Mouse (Mus musculus): Measurements from ENCODE around the gene Pbp2. TPM values are rescaled to one million over a fixed set of nuclear protein-coding genes. Genes with fewer than 3 reads are reported as not detected.

Gene Pbp2
- polyA plus RNA-seq, 1 experiment from 2014 or later = not detected

DNA sequence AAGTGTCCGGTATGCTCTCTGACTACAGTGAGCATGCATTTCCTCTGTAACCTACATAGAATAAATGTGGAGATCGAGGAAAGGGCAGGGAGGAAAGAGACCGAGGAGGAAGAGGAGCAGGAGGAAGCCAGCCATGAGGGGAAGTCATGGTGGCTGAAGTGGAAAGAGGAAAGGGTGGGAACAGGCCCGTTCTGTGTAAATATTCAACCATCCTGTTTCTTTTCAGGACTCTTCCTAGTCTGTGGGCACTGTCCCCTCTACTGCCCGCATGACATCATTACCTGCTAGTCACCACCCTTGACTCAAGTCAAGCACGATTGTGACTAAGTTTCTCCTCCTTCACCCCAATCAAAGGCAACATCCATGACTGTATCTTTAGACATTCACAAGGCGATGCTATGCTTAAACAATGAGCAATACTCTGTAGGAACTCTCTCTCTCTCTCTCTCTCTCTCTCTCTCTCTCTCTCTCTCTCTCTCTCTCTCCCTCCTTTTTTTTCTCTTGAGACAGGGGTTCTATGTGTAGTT lies 11.1 kb downstream of the Pbp2 start:
- Histone ChIP-seq H3K4me2 (no peak overlapping the region), H3K4me1 (replicated peaks) (peaks cover 16% of the 10 kb centered on the region), H3K4me3 (no peak overlapping the region), H3K27me3 (replicated peaks) (no peaks in the 10 kb centered on the region), H3K9ac (no peak overlapping the region), H3K36me3 (no peaks in the 10 kb centered on the region), H3K27ac (ENCODE audit: poor library complexity, severe bottlenecking) (no peak overlapping the region), H3K9me3 (replicated peaks) (no peaks in the 10 kb centered on the region)
- WGBS = 60% methylated on average over 7 of the region's 7 CpGs
- 0 out of 2 replicates have a peak, but pooled peaks have one; percentile 33 for ATAC-seq (ENCODE audit: insufficient number of reproducible peaks, low FRiP score)

DNA sequence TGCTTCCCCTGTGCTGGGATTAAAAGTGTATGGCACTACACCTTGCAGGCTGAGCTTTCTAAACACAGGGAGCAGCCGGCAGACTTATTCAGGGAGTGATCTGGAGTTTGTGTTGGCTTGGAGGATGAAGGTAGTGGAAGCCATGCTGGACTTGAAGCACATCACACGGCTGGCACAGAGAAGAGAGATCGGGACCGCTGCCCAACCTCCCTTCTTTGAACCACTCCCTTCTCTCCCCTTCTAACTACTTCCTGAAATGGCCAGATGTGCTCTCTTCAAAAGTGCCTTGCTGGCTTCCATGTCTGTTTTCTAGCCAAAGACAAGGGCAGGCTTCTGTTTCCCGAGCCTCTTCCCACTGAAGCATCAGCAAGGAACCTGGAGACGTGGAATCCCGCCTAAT lies 12.6 kb downstream of the Pbp2 start:
- no peak overlapping the region for H3K4me2 ChIP-seq
- ATAC-seq (ENCODE audit: insufficient number of reproducible peaks, low FRiP score) = no peak
- no peaks in the 10 kb centered on the region for H3K9me3 ChIP-seq (replicated peaks)
- no peak overlapping the region for H3K9ac ChIP-seq
- WGBS = 78% methylated on average over 7 of the region's 7 CpGs
- H3K27me3 ChIP-seq (replicated peaks) = no peaks in the 10 kb centered on the region
- no peak overlapping the region for H3K27ac ChIP-seq (ENCODE audit: poor library complexity, severe bottlenecking)
- H3K4me1 ChIP-seq (replicated peaks) = peaks cover 7% of the 10 kb centered on the region
- no peak overlapping the region for H3K4me3 ChIP-seq
- no peaks in the 10 kb centered on the region for H3K36me3 ChIP-seq

DNA sequence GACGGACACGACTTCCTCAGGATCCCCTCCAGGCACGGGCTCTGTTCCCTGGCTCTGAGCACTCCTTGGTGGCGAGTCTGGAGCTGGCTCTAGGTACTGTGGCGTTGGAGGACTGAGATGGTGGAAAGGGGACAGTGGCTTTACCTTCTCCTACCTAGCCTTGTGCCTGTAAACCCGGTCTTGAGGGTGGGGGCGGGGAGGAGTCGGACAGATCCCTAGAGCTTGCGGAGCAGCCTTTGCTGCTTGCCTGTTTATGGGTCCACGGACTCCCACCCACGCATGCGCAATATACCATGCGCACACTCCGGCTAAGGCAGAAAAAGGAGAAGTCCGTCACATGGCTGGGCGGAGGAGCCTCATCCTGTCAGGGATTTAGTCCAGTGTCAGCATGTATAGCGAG lies 13.9 kb downstream of the Pbp2 start:
- no peaks in the 10 kb centered on the region for H3K27me3 ChIP-seq (replicated peaks)
- H3K4me2 ChIP-seq = no peak overlapping the region
- no peaks in the 10 kb centered on the region for H3K9me3 ChIP-seq (replicated peaks)
- H3K9ac ChIP-seq = no peak overlapping the region
- WGBS = 74% methylated on average over 17 of the region's 17 CpGs
- H3K27ac ChIP-seq (ENCODE audit: poor library complexity, severe bottlenecking) = no peak overlapping the region
- no peak overlapping the region for H3K4me3 ChIP-seq
- H3K36me3 ChIP-seq = no peaks in the 10 kb centered on the region
- no peaks in the 10 kb centered on the region for H3K4me1 ChIP-seq (replicated peaks)
- no peak for ATAC-seq (ENCODE audit: insufficient number of reproducible peaks, low FRiP score)

DNA sequence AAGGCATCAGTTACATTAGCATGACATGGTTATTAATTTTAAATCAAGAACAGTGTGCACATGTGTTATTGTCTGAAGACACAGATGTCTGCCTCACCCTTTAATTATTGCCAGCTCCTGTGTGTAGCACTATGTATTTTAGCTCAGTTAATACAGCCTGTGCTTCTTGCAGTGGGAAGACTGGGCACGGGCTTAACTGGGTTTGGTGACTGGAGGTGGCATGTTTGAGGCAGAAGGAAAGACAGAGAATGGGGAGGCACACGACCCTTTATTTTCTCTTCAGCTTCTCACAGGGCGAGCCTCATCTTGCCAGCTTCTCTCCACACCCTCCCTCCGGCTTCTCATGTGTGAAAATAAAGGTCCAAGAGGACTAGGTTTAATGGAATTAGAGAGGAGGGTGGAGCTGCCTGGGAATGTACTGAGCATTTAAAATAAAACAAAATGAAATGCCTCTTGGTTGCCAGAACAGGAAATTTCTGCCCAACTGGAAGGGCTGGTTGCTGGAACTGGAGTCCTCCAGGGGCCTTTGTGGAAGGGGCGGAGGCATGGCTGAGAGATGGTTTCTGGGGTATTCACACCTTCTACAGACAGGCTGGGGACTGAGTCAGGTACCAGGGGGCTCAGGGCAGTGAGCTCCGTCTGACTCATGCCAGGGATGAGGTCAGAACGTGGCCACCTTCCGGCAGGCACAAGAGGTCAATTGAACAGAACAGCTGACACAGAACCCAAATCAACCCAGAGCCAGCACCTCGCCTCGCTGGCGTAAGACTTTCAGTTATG lies 14.9 kb downstream of the Pbp2 start:
- WGBS = 75% methylated on average over 11 of the region's 11 CpGs
- no peaks in the 10 kb centered on the region for H3K36me3 ChIP-seq
- ATAC-seq (ENCODE audit: insufficient number of reproducible peaks, low FRiP score) = no peak
- H3K9me3 ChIP-seq (replicated peaks) = no peaks in the 10 kb centered on the region
- H3K4me1 ChIP-seq (replicated peaks) = no peaks in the 10 kb centered on the region
- H3K9ac ChIP-seq = no peak overlapping the region
- H3K27me3 ChIP-seq (replicated peaks) = no peaks in the 10 kb centered on the region
- H3K4me2 ChIP-seq = no peak overlapping the region
- H3K4me3 ChIP-seq = no peak overlapping the region
- H3K27ac ChIP-seq (ENCODE audit: poor library complexity, severe bottlenecking) = no peak overlapping the region

DNA sequence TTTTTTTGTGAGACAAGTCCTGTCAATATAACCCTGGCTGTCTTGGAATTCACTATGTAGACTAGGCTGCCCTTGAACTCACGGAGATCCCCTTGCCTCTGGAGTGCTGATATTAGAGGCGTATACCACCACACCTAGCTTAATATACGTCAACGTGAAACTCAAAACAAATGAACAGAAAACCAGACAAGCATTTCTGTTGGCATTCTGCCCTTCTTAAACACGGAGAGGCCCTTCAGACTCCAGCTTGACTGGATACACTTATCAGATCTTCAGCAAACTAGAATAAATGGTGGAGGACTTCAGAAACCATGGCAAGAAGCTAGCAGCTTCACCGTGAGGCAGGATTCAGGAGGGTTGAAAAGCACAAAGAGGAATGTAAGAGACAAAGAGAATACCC lies 16.1 kb downstream of the Pbp2 start:
- no peaks in the 10 kb centered on the region for H3K36me3 ChIP-seq
- H3K9ac ChIP-seq = no peak overlapping the region
- H3K27me3 ChIP-seq (replicated peaks) = no peaks in the 10 kb centered on the region
- ATAC-seq (ENCODE audit: insufficient number of reproducible peaks, low FRiP score) = no peak
- H3K4me3 ChIP-seq = no peak overlapping the region
- 67% methylated on average over 6 of the region's 6 CpGs for WGBS
- no peak overlapping the region for H3K27ac ChIP-seq (ENCODE audit: poor library complexity, severe bottlenecking)
- H3K4me2 ChIP-seq = no peak overlapping the region
- no peaks in the 10 kb centered on the region for H3K4me1 ChIP-seq (replicated peaks)
- no peaks in the 10 kb centered on the region for H3K9me3 ChIP-seq (replicated peaks)

DNA sequence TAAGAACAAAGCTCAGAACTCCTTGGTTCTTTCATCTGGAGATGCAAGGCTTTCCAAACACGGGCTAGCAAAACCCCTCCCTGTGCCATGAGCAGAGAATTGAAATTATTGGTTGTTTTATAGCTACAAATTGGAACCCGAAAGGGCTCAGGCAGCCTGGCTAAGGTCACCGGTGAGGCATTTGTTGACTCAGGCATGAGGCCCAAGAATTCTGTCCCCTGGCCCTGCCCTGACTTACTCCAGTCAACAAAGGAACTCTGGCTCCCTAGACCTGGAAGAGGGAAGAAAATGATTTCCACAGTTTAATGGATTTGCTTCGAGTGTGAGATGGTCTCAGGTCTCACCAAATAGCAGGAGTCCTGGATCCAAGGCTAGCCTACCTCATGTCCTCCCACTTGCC lies 17.8 kb downstream of the Pbp2 start:
- no peak for ATAC-seq (ENCODE audit: insufficient number of reproducible peaks, low FRiP score)
- 63% methylated on average over 4 of the region's 4 CpGs for WGBS
- H3K9me3 ChIP-seq (replicated peaks) = no peaks in the 10 kb centered on the region
- no peaks in the 10 kb centered on the region for H3K36me3 ChIP-seq
- no peaks in the 10 kb centered on the region for H3K4me1 ChIP-seq (replicated peaks)
- H3K9ac ChIP-seq = no peak overlapping the region
- no peak overlapping the region for H3K27ac ChIP-seq (ENCODE audit: poor library complexity, severe bottlenecking)
- no peaks in the 10 kb centered on the region for H3K27me3 ChIP-seq (replicated peaks)
- H3K4me2 ChIP-seq = no peak overlapping the region
- H3K4me3 ChIP-seq = no peak overlapping the region

DNA sequence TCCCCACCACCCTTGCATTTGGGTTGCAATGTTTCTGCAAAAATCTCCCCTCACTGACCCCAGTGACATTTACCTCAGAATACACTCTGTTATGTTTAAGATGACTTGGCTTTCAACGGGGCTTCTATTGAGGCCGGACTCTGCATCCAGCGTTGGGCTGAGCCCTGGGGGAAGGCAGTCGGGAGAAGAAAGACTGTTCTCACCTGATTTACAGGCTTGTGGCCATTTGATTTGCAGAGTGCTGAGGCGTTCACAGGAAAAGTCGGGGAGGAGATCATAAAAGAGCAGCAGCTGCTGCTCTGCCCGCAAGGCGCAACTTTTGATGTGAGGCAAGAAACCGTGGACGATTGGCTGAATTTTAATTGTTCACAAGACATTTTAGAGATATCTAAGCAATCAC lies 30.3 kb downstream of the Pbp2 start:
- 0 out of 2 replicates have a peak, but pooled peaks cover 4% of the 10 kb centered on the region for H3K27me3 ChIP-seq (replicated peaks)
- H3K4me3 ChIP-seq = no peak overlapping the region
- no peak overlapping the region for H3K27ac ChIP-seq (ENCODE audit: poor library complexity, severe bottlenecking)
- WGBS = 55% methylated on average over 10 of the region's 10 CpGs
- peaks cover 6% of the 10 kb centered on the region for H3K4me1 ChIP-seq (replicated peaks)
- H3K4me2 ChIP-seq = no peak overlapping the region
- no peaks in the 10 kb centered on the region for H3K9me3 ChIP-seq (replicated peaks)
- no peak for ATAC-seq (ENCODE audit: insufficient number of reproducible peaks, low FRiP score)
- H3K9ac ChIP-seq = no peak overlapping the region
- H3K36me3 ChIP-seq = no peaks in the 10 kb centered on the region

DNA sequence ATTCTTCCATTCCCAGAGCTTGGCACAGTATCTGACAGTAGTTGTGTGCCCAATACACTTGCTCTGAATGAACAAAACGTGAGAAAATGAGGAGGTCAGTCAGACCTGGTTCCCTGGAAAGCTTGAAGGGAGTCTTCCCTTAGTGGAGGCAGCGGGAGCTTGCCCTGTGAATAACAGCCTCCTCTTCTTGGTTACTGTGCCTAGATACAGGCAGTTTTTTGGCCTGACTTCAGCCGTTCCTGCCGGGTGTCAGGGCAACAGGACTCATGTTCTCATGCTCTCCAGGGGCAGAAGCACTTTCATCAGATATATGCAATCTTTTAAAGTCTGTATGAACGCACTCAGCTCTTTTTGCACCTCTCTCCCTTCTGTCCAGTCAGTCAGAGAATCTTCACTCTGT lies 30.9 kb downstream of the Pbp2 start:
- ATAC-seq (ENCODE audit: insufficient number of reproducible peaks, low FRiP score) = no peak
- Histone ChIP-seq H3K27ac (ENCODE audit: poor library complexity, severe bottlenecking) (no peak overlapping the region), H3K36me3 (no peaks in the 10 kb centered on the region), H3K4me1 (replicated peaks) (peaks cover 10% of the 10 kb centered on the region), H3K9me3 (replicated peaks) (no peaks in the 10 kb centered on the region), H3K27me3 (replicated peaks) (0 out of 2 replicates have a peak, but pooled peaks cover 4% of the 10 kb centered on the region), H3K4me2 (no peak overlapping the region), H3K9ac (no peak overlapping the region), H3K4me3 (no peak overlapping the region)
- WGBS = 62% methylated on average over 5 of the region's 5 CpGs

DNA sequence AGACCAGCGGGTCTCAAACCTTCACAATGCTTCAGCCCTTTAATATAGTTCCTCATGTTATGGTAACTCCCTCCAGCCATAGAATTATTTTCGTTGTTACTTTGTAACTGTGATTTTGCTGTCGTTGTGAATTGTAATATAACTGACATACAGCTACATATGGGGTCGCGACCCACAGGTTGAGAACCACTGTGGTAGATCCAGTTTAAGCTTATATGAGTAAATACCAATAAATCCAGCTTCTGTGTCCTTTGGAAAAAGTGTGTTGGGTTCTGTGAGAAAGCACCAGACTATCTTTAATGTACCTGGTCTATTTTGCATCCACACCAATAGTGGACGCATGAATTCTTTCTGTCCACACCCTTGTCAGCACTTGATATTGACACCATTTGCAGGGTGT lies 31.9 kb downstream of the Pbp2 start:
- WGBS = 79% methylated on average over 6 of the region's 6 CpGs
- H3K4me2 ChIP-seq = no peak overlapping the region
- no peak overlapping the region for H3K4me3 ChIP-seq
- no peaks in the 10 kb centered on the region for H3K9me3 ChIP-seq (replicated peaks)
- peaks cover 10% of the 10 kb centered on the region for H3K4me1 ChIP-seq (replicated peaks)
- ATAC-seq (ENCODE audit: insufficient number of reproducible peaks, low FRiP score) = no peak
- no peak overlapping the region for H3K27ac ChIP-seq (ENCODE audit: poor library complexity, severe bottlenecking)
- H3K9ac ChIP-seq = no peak overlapping the region
- H3K36me3 ChIP-seq = no peaks in the 10 kb centered on the region
- H3K27me3 ChIP-seq (replicated peaks) = 0 out of 2 replicates have a peak, but pooled peaks cover 4% of the 10 kb centered on the region

DNA sequence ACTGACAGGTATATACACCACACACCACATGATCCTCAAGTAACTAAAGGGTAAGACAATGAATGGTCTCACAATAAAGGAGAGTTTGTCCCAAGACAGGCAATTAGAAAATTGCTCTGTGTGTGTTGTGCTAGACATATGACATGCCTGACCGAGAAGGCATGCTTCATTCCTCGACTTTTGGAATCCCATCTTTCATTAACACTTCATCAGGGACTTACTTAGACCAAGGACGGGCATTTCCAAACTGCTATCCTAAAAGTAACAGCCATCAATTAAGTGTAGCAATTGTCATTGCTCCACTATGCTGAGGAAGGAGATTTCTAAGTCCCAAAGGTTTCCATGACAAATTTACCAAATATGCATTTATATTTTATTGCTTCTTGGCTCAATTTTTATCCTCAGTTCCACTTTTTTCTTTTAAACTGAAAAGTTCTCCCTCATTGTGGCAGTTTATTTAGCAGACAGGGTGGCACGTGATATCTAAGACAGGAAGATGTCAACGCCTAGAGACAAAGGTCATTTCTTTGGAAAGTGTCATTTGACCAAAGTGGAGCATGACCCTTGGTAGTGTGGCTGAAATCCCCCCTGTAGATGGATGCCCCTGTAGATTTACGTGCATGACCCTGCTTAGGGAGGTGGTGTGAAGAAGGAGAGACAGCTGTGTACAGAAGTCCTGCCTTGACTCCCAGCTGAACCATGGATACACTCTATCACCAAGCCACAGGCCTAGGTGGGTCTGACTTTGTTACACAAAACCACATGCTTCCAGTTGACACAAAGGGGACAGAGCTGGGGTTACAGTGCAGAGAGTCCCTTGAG lies 33.5 kb downstream of the Pbp2 start:
- Histone ChIP-seq H3K36me3 (no peaks in the 10 kb centered on the region), H3K4me1 (replicated peaks) (peaks cover 14% of the 10 kb centered on the region), H3K9ac (no peak overlapping the region), H3K4me3 (no peak overlapping the region), H3K27ac (ENCODE audit: poor library complexity, severe bottlenecking) (no peak overlapping the region), H3K27me3 (replicated peaks) (0 out of 2 replicates have a peak, but pooled peaks cover 4% of the 10 kb centered on the region), H3K4me2 (no peak overlapping the region), H3K9me3 (replicated peaks) (no peaks in the 10 kb centered on the region)
- ATAC-seq (ENCODE audit: insufficient number of reproducible peaks, low FRiP score) = no peak
- WGBS = 53% methylated on average over 6 of the region's 6 CpGs

DNA sequence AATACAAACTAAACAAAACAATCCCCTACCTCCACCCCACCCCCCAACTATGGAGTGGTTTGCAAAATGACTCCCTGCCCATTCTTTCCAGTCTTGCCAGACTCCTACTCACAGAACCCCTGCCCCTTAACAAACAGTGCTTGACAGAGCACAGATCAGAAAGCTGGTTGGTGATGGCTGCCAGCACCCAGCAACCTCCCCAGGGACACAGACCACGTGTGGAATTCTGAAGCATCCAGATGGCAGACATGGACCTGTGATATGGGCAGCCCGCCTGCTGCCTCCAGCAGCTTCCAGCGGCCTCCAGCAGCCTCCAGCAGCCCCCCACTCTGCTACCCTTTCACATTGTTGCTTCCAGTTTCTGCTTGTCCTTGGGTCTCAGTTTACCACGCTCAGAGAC lies 35.0 kb downstream of the Pbp2 start:
- ATAC-seq (ENCODE audit: insufficient number of reproducible peaks, low FRiP score) = peak; percentile 26; the same call in 1 of the 2 replicates

More for the DNA sequence above, 35.0 kb downstream of the Pbp2 start:
- Histone ChIP-seq H3K4me2 (no peak overlapping the region), H3K36me3 (no peaks in the 10 kb centered on the region), H3K27ac (ENCODE audit: poor library complexity, severe bottlenecking) (no peak overlapping the region), H3K27me3 (replicated peaks) (0 out of 2 replicates have a peak, but pooled peaks cover under 1% of the 10 kb centered on the region), H3K9me3 (replicated peaks) (no peaks in the 10 kb centered on the region), H3K4me1 (replicated peaks) (peaks cover 16% of the 10 kb centered on the region), H3K9ac (no peak overlapping the region), H3K4me3 (no peak overlapping the region)
- WGBS = 40% methylated on average over 4 of the region's 4 CpGs
